Mouse (Mus musculus): ENCODE measurements around the gene Igflr1.

Igflr1 gene

GRCm38 (mm10) chr7:30588676-30589434, 23.6 kb downstream of the Igflr1 start, which contains the start of gene Kmt2b:
Gene Kmt2b (minus strand): TSS chr7:30588726.
- DNase-seq (ENCODE audit: low spot score): peak; percentile 90

GRCm38 (mm10) chr7:30589435-30590301, 24.4 kb downstream of the Igflr1 start:
- peak; percentile 67 for DNase-seq (ENCODE audit: low spot score)

DNA sequence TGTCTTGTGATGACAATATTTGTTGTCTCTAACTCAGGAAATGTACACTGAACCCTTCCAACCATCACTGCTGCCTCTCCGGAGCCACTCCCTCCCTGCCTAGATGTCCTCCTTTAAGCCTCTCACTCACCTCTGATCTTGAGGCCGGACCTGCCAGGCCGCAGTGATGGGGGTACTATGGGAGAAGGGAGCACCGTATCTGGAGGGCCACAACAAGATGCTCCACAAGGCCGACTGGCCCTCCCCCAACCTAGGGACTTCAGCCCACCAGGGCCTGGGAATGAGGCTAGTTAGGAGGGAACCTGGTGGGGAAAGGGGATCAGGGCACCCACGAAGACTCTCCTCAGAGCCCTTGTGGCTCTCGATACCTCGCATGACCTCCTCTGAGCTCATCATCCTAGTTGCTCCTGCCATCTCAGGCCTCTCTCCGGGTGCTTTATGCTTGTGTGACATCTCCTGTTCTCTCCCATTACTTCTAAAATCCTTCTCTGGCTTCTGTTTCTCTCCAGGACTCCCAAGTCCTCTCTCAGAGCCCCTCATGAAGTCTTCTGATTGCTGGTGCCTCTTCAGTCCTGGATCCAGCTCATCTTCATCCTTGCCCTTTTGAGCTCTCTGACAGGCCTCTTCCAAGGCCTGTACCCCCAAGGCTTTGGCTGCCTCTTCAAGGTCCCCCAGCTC, 25.8 kb downstream of the Igflr1 start:
- DNase-seq (ENCODE audit: low spot score): no peak

- no peak for DNase-seq (ENCODE audit: low spot score)
Measured at GRCm38 (mm10) chr7:30591605-30591951, 26.4 kb downstream of the Igflr1 start.

GRCm38 (mm10) chr7:30592772-30593423, 27.7 kb downstream of the Igflr1 start:
- DNase-seq (ENCODE audit: low spot score): no peak

GRCm38 (mm10) chr7:30593579-30594509, 28.6 kb downstream of the Igflr1 start:
- no peak for DNase-seq (ENCODE audit: low spot score)

DNA sequence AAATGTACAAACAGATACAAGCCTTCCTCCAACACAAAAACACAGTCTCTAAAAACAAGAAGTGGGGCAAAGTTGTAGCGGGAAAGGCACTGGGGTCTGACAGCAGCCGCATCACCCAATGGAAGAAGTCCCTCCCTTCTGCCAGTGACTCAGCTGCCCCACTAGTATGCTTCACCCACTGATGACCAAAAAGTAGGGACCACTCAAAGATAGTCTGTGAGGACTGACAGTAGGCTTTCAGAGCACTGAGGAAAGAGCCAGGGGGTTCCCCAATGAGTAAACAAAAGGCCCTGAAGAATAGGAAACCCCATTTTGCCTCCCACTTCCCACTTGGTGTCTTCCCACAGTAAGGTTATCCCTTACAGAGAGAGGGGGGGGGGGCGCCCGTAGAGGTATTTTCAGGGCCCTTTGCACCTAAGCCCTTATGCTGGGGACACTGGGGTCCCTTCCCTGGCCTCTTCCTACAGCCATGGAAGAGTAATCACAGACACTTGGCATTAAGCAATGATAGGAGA, 29.3 kb downstream of the Igflr1 start:
- no peak for DNase-seq (ENCODE audit: low spot score)

DNA sequence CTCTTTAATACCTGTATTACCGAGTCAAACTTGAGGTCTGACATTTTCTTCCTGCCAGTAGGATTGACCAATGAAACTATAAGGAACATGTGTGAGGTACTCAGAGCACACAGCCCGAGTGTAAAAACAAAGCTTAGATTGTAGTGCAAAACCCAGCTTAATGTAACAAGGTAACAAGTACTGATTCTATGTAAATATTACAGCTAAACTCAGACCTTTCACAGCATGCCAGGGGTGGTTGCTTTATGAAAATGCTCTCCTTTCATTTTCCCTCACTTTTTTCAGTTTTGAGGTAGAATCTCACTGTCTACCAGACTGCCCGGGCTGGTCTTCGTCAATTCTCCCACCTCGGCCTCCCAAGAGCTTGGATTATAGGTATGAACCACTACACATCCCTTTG, 30.9 kb downstream of the Igflr1 start:
- no peak for DNase-seq (ENCODE audit: low spot score)

GRCm38 (mm10) chr7:30596811-30597210, 31.6 kb downstream of the Igflr1 start:
- DNase-seq (ENCODE audit: low spot score): no peak

DNA sequence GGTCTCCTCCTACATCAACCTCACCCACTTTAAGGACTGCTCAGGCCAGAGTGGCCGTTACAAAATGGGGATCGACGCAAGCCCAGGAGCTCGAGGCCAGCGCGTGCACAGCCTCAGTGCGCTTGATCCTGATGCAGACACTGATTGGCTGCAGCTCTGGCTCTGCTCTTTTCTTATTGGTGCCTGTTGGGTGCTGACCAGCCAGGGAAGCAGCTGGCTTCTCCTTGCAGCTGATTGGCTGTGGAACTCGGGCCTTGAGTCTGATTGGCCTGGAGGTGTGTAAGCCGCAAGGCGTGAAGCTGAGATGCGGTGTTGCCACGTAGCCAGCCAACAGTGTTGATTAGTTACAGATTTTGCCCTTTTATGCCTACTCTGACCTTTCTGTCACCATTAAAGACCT, 33.6 kb downstream of the Igflr1 start, which contains the start of gene Zbtb32:
Gene Zbtb32, minus strand, starts transcription at position 124 of the 400 bp plus-strand sequence.
- no peak for DNase-seq (ENCODE audit: low spot score)

DNA sequence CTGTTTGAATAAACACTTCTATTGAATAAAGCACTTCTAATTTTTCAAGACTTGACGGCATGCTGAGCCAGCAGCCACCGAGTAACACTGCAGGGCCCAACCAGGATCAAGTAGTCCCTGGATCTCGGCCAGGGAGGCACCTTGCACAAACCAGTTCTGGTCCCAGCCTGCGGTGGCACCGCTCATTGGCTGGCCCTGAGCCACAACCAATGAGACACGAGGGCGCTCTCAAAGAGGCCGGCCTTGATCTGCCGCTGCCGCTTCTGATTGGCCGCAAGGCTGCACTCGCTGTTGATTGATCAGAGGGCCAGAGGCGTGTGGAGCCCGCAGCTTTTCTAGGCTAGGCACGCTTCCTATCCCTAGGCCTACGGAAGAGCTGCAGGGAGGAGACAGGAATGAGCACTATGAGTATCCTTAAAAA, 34.7 kb downstream of the Igflr1 start:
- DNase-seq (ENCODE audit: low spot score): peak; percentile 72

GRCm38 (mm10) chr7:30600651-30601050, 35.4 kb downstream of the Igflr1 start:
- DNase-seq (ENCODE audit: low spot score): no peak

DNA sequence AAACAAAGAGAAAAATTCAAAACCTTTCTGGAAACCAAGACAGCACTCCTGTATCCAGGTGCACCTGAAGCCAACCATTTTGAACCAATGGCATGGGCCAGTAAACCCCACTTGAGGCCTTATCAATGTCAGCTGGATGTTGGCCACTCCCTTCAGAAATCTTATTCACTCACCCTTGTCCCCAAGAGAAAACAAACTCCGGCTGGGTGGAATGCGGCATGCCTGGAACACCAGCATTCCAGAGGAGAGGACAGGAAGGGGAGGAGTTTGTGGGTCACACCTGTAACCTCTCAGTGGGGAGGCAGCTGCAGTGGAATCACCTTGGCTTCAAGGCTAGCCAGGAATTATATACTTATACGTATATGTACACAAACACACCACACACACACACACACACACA, 37.4 kb downstream of the Igflr1 start:
- DNase-seq (ENCODE audit: low spot score): no peak

- DNase-seq (ENCODE audit: low spot score): no peak
Measured at GRCm38 (mm10) chr7:30604424-30604823, 39.2 kb downstream of the Igflr1 start.

DNA sequence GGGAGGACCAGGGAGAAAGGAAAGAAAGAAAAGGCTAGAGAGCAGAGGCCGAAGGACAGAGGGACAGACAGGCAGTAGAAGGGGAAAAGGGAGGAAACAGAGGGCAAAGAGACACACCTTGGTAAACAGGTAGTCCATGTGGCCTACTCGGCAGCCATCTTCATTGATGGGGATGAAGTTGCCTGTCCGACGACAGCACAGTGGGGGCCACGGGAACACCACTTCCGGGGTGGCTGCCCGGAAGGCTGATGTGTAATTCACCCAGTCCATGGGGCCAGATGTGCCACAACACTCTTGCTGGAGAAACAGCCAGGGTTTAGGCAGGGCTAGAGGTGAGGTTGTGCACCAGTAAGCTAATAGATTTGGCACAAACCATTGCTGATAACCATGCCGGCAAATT, 39.7 kb downstream of the Igflr1 start:
- no peak for DNase-seq (ENCODE audit: low spot score)

- DNase-seq (ENCODE audit: low spot score): peak; percentile 40
Measured at GRCm38 (mm10) chr7:30607706-30608309, 42.6 kb downstream of the Igflr1 start.

DNA sequence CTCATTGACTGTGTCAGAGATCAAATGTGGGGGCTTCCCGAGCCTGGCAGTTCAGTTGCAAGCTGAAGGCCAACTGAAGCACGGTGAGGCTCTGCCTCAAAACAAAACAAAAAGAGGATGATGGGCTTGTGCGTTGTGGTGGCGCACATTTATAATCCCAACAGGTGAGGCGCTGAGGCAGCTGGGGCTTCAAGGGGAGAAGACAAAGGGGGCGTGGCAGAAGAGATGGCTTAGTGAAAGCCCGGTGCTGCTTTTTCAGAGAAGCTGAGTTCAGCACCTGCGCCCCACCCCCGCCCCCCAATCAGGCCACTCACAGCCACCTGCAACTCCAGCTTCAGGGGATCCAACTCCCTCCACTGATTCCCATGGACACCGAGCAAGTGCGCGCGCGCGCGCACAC, 43.2 kb downstream of the Igflr1 start:
- no peak for DNase-seq (ENCODE audit: low spot score)

DNA sequence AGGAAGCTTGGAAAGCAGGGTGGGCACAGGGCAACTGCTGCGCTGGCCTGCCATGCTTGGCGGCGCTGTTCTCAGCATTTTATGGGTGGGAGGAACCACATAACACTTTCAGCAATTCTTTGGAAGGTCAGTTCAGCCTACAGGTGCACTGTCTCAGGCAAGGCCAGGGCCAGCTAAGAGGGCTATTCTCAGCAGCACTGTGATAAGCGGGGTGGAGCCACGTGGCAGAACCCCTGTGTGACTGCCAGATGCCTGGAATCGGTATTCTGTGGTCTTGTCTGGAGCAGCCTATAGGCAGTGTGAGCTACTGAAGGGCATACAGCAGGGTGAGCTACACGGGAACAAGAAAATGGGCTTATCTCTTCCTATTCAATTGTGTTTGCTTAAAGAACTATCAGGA, 44.8 kb downstream of the Igflr1 start:
- no peak for DNase-seq (ENCODE audit: low spot score)

DNA sequence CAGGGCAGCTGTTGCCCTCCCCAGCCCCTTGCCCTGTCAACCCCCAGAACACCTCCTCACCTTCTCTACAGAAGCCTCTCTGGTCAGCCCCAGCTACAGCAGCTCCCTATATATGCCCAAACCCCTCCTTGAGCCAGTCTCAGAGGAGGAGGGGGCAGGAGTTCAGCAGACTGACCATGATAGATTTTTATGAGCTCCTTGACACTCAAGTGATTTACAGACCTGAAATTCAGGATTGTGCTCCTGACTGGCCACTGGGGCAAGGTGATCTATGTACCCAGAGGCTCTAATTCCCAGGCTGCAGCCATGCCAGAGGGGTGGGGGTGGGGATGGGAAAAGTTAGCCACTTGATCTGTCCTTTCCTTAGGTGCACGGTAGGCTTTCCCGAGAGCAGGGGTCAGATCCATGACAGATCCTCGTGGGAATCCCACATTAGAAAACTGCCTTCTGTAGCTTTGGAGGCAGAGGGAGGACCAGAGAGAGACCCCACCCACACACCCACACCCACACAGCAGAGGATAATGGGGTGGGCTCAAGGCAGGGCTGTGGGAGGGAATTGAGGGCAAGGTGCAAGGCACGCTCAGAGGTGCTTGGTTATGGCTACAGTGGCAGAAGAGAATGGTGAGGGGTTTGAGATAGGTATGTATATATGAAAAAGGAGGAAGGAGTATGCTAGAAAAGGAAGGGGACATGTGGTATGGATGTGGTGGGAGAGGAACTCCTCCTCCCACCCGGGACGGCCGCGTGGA, 47.6 kb downstream of the Igflr1 start, which contains the start of gene Upk1a:
Gene Upk1a, minus strand, starts transcription at position 194 of the 749 bp plus-strand sequence.
- no peak for DNase-seq (ENCODE audit: low spot score)

Data from spleen, adult 12 weeks (tissue).